Mouse (Mus musculus) erythroblast, embryonic 14.5 days (primary cell): ENCODE results near the gene Adck2.

Experiments used
- GATA1 ChIP-seq: IDR thresholded peaks from 2 replicates; pipeline ENCODE4 v1.6.1; 2012; ENCODE audit warnings: low read length, inconsistent platforms, mixed read lengths
- TAL1 ChIP-seq: IDR thresholded peaks from 3 replicates; pipeline ENCODE4 v1.6.1; 2012; ENCODE audit warnings: low read length, inconsistent platforms, mixed read lengths

DNA sequence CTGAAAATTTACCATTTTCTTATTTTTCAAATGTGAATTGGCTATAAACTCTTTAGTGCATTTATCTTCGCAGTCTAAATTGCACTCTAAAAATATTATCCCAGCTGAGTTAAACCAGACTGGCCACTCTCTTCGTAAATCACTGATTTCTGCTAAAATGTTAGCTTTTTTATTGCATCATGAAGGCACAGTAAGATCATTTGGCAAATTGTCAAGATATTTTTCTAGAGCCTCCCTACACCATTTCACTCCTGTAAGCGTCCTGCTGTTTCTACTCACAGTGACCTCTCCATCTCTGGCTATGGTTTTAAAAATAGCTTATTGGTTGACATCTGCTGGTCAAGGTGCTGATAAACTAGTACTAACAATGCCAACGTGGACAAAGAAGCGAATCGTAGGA, 32.4 kb downstream of the Adck2 start:
- TF ChIP-seq TAL1 (no peak), GATA1 (no peak)
